Mouse (Mus musculus) hindbrain, embryonic 11.5 days (tissue): Measurements from ENCODE around the gene Olfr293. TPM values are rescaled to one million over a fixed set of nuclear protein-coding genes. Genes with fewer than 3 reads are reported as not detected.

Experiments used
- ATAC-seq: fragments of 200-750 bp; cut with Nextera tagmentation; 2 replicates; pipeline ENCODE4 v1.8.0; 2017; ENCODE audit warnings: mild to moderate bottlenecking, moderate TSS enrichment, moderate library complexity; ENCODE audit not compliant: low FRiP score
- DNase-seq: peaks from one replicate; pipeline ENCODE4 v3.0.0-alpha.2; 2015; ENCODE audit warnings: low spot score
- H3K27ac ChIP-seq: fragments of 300-500 bp; sonication (generic); 2 replicates; pipeline ENCODE4 v1.5.1; 2014; ENCODE audit warnings: mild to moderate bottlenecking, low read depth, low read length
- H3K27me3 ChIP-seq: fragments of 300-500 bp; sonication (generic); 2 replicates; pipeline ENCODE4 v1.6.1; 2014; ENCODE audit warnings: mild to moderate bottlenecking, low read length, moderate library complexity, mixed read lengths; ENCODE audit not compliant: control insufficient read depth, insufficient read depth
- H3K36me3 ChIP-seq: fragments of 300-500 bp; sonication (generic); 2 replicates; pipeline ENCODE4 v1.6.1; 2014; ENCODE audit warnings: mild to moderate bottlenecking, low read length, moderate library complexity, mixed read lengths; ENCODE audit not compliant: control insufficient read depth, insufficient read depth
- H3K4me1 ChIP-seq: fragments of 300-500 bp; sonication (generic); replicated peaks from 2 replicates; pipeline ENCODE4 v1.6.1; 2014; ENCODE audit warnings: low read length, mixed read lengths; ENCODE audit not compliant: control insufficient read depth, insufficient read depth
- H3K4me2 ChIP-seq: fragments of 300-500 bp; sonication (generic); replicated peaks from 2 replicates; pipeline ENCODE4 v1.6.1; 2014; ENCODE audit warnings: mild to moderate bottlenecking, low read depth, low read length
- H3K4me3 ChIP-seq: fragments of 300-500 bp; sonication (generic); 2 replicates; pipeline ENCODE4 v1.5.1; 2014; ENCODE audit warnings: low read depth, low read length
- H3K9ac ChIP-seq: fragments of 300-500 bp; sonication (generic); 2 replicates; pipeline ENCODE4 v1.6.1; 2014; ENCODE audit warnings: low read depth, low read length
- H3K9me3 ChIP-seq: fragments of 300-500 bp; sonication (generic); 2 replicates; pipeline ENCODE4 v1.6.1; 2016; ENCODE audit warnings: low read length; ENCODE audit not compliant: control insufficient read depth
- WGBS: fragments of 180-500 bp; shearing (Covaris S2); extraction: QIAGEN DNeasy Blood & Tissue Kit; methylation state at CpG from one replicate; pipeline ENCODE4 v1.1.7; 2014; 5-methylcytosine and 5-hydroxymethylcytosine counted together
- polyA plus RNA-seq: library from polyadenylated mRNA; unstranded; fragments of >200 nt; fragmentation: Nextera tagmentation; extraction: Ambion mirVana; gene quantifications from 2 replicates; pipeline ENCODE4 v1.2.1, GENCODE M21; 2014

Olfr293 gene
- not detected in 2 replicates for polyA plus RNA-seq

GRCm38 (mm10) chr7:86648761-86649160, at the start of gene Olfr293:
Olfr293 (plus strand) TSS chr7:86649061.
- H3K4me2 ChIP-seq, result no peak within 1 kb of the TSS
- H3K4me1 ChIP-seq, result no peaks in the 10 kb centered on the region
- H3K4me3 ChIP-seq, result no peak within 1 kb of the TSS
- no peaks in the 10 kb centered on the region for H3K27me3 ChIP-seq
- DNase-seq (no peak), ATAC-seq (no peak)
- H3K36me3 ChIP-seq, result no peaks in the 10 kb centered on the region
- H3K9ac ChIP-seq, result no peak within 1 kb of the TSS
- H3K27ac ChIP-seq, result no peak within 1 kb of the TSS
- no peaks in the 10 kb centered on the region for H3K9me3 ChIP-seq
- WGBS, result 94% methylated on average over 4 of the region's 4 CpGs

- Histone ChIP-seq H3K9ac (no peak within 1 kb of the TSS), H3K36me3 (no peaks in the 10 kb centered on the region), H3K4me2 (no peak within 1 kb of the TSS), H3K27me3 (no peaks in the 10 kb centered on the region), H3K4me3 (no peak within 1 kb of the TSS), H3K4me1 (no peaks in the 10 kb centered on the region), H3K27ac (no peak within 1 kb of the TSS), H3K9me3 (no peaks in the 10 kb centered on the region)
- DNase-seq (no peak), ATAC-seq (no peak)
- 70% methylated on average over 2 of the region's 2 CpGs for WGBS
Observed at GRCm38 (mm10) chr7:86616543-86616942, 32.3 kb upstream of the Olfr293 start, which contains the start of gene Olfr294. Olfr294 (minus strand) TSS chr7:86616643.

GRCm38 (mm10) chr7:86688030-86688429, 39.2 kb downstream of the Olfr293 start, which contains the start of gene Olfr292:
Olfr292 (plus strand) TSS chr7:86688330.
- H3K9me3 ChIP-seq, result no peaks in the 10 kb centered on the region
- ATAC-seq, result no peak

More at GRCm38 (mm10) chr7:86688030-86688429, 39.2 kb downstream of the Olfr293 start, which contains the start of gene Olfr292:
- no peak for DNase-seq
- H3K36me3 ChIP-seq, result no peaks in the 10 kb centered on the region
- no peaks in the 10 kb centered on the region for H3K27me3 ChIP-seq
- H3K27ac ChIP-seq, result no peak within 1 kb of the TSS
- H3K4me3 ChIP-seq, result no peak within 1 kb of the TSS
- H3K9ac ChIP-seq, result no peak within 1 kb of the TSS
- no peaks in the 10 kb centered on the region for H3K4me1 ChIP-seq
- no peak within 1 kb of the TSS for H3K4me2 ChIP-seq

Other genes with a start within 250 kb of the Olfr293 start
- gene Olfr301, start 245.2 kb upstream of the Olfr293 start, polyA plus RNA-seq, result not detected in 2 replicates
- not detected in 2 replicates for gene Olfr299, start 189.1 kb upstream of the Olfr293 start, polyA plus RNA-seq
- not detected in 2 replicates for gene Olfr298, start 156.6 kb upstream of the Olfr293 start, polyA plus RNA-seq
- gene Olfr297, start 129.1 kb upstream of the Olfr293 start, polyA plus RNA-seq, result not detected in 2 replicates
- gene Olfr295, start 65.2 kb upstream of the Olfr293 start, polyA plus RNA-seq, result not detected in 2 replicates
- gene Olfr294, start 32.4 kb upstream of the Olfr293 start, polyA plus RNA-seq, result not detected in 2 replicates
- not detected in 2 replicates for gene Olfr292, start 39.3 kb downstream of the Olfr293 start, polyA plus RNA-seq
- not detected in 2 replicates for gene Folh1, start 126.9 kb downstream of the Olfr293 start, polyA plus RNA-seq
- gene Vmn2r77, start 146.0 kb downstream of the Olfr293 start, polyA plus RNA-seq, result not detected in 2 replicates